Mouse (Mus musculus) neutrophil, adult 65 days (primary cell): Measurements from ENCODE around the gene Slc2a10. TPM values are rescaled to one million over a fixed set of nuclear protein-coding genes. Genes with fewer than 3 reads are reported as not detected.

Experiments used
- total RNA-seq: library from RNA; stranded (reverse); gene quantifications from 2 replicates; pipeline ENCODE4 v1.2.4, GENCODE M21; 2023

The Slc2a10 gene
- not detected in 2 replicates for total RNA-seq

DNA sequence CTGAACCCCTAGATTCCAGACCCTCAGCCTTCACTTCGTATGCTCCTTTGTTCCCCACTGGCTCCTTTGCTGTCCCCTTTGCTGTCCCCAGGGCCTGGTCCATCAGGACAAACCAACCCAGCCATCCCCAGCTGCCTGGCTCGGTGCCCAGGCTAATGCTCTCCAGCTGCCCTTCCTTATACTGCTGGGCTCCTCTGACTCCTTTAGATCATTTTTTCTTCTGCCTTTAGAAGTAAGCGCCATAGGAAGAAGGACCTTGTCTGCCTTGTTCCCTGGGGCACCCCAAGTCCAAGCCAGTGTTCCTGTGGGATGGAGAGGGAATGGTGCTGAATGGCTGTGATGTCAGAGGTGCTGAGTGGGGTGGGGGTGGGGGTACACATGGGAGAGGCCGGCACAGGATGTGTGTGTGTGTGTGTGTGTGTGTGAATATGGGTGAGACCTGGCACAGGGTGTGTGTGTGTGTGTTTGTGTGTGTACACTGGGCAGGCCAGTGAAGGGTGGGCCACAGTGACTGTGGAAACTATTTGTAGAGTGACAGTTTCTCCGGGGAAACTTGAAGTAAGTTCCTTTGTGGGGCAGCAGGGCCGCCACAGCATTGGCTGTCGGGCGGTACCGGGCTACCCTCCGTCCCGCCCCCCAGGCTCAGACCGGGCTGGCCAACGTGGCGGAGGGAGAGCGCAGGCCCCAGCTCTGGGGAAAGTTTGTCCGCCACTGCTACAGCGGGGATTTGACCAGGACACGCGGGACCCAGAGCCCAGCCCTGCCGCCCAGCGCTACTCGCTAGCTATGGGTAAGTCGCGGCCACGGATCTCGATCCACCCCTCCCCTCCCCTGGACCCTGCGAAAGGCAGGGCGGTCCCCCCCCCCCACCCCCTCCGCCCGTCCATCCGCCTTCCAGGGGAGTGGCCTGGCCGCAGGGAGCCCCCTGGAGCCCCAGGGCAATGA lies at the start of gene Slc2a10:
TSS of gene Slc2a10 (plus strand) at position 529 of the 945 bp plus-strand sequence.

DNA sequence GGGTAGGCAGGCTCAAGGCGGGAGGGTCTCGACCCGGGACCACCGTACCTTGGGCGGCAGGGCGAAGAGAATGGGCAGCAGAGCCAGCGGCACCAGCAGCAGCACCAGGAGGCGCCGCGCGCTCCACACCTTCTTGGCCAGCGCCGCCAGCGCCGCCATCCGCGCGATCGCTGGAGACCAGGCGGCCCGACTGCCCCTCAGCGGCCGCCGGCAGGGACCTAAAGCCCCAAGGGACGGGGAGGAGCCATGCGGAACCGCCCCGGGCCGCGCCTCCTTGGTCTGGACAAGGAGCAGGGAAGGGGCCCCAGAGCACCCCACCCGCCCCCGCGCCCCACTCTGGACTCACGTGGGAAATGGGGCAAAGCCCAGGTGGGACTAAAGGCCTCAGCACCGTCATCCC lies 30.6 kb upstream of the Slc2a10 start, which contains the start of gene Slc13a3:
TSS of gene Slc13a3 (minus strand) at position 228 of the 400 bp plus-strand sequence.

DNA sequence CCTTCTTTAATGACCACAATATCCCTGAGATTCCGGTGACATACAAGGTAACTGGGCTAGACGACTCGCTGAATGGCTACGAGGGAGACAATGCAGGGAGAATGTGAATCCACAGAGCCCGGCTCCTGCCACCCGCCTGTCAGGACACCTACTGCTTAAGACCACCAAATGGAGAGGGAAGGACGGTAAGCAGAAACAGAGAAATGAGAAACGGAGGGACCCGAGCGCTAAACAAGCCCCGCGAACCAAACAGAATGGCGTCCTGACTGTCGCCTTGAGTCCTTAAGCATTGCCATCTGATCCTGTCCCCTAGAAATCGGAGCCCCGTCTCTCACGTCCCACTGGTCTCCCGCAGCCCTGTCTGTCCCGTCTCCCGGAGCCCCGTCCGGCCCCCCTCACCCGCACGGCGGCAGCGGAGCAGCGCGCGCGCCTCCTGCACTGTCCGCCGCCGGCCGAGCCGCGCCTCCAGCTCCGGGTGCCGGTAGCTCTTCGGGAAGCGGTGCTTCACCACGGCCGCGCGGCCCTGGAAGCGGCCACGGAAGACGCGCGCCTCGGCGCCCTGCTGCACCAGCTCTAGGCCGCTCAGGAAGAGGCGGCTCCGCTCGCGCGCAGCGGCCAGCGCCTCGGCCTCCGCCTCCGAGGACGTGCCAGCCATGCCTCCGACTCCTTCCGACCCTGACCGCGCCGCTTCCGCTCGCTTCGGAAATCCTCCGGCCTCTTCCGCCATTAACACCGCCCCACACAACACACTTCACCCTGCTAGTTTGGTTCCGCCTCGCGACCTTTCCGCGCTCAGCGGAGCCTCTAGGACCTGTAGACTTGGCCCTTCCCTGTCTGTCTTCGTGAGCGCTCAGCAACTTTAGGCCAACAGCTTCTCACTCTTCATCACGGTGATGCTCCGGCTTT lies 10.7 kb upstream of the Slc2a10 start, which contains the start of gene Trp53rka:
TSS of gene Trp53rka (minus strand) at position 677 of the 906 bp plus-strand sequence.

Other genes with a start within 250 kb of the Slc2a10 start
- gene Slc35c2, start 215.9 kb upstream of the Slc2a10 start, total RNA-seq: 78.2 and 90.9 TPM in 2 replicates
- 39.3 and 46.0 TPM in 2 replicates for gene Elmo2, start 177.3 kb upstream of the Slc2a10 start, total RNA-seq
- gene Zfp663, start 135.1 kb upstream of the Slc2a10 start, total RNA-seq: not detected in 2 replicates
- not detected in 2 replicates for gene Zfp334, start 115.5 kb upstream of the Slc2a10 start, total RNA-seq
- gene Ocstamp, start 103.4 kb upstream of the Slc2a10 start, total RNA-seq: 0.13 TPM in 1 of 2 replicates, not detected in the other
- gene Slc13a3, start 30.6 kb upstream of the Slc2a10 start, total RNA-seq: 0.29 TPM in 1 of 2 replicates, not detected in the other
- 3.9 and 4.1 TPM in 2 replicates for gene Trp53rka, start 10.5 kb upstream of the Slc2a10 start, total RNA-seq
- not detected in 2 replicates for gene Eya2, start 91.2 kb downstream of the Slc2a10 start, total RNA-seq